Mouse (Mus musculus) heart, postnatal 0 days (tissue): ENCODE data around the gene Fcrl5.

ENCODE experiments used
- CTCF ChIP-seq: IDR thresholded peaks from 2 replicates; pipeline ENCODE4 v1.5.1; 2016; ENCODE audit warnings: antibody characterized with exemption, control low read depth, low read depth
- EP300 ChIP-seq: IDR thresholded peaks from 2 replicates; pipeline ENCODE4 v1.6.1; 2016; ENCODE audit warnings: antibody characterized with exemption, low read depth

DNA sequence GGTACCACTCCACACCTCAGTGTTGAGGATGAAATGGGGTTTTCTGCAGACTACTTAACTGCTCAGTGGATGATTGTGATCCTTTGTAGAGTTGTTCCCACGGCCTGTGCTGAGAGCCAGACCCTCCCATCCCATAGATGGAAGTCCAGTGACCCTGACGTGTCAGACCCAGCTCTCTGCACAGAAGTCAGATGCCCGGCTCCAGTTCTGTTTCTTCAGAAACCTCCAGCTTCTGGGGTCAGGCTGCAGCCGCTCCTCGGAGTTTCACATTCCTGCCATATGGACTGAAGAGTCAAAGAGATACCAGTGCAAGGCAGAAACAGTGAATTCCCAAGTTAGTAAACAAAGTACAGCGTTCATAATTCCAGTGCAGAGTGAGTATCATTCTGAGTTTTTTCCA is 8.4 kb downstream of the Fcrl5 start:
- TF ChIP-seq EP300 (no peak), CTCF (no peak)
